Mouse (Mus musculus): ENCODE results near the gene Ifit1bl1.
A peak's percentile ranks its signal among the peaks of the same experiment; 100 is the strongest.
"Not testable (repeated sequence)": the region's sequence is repeated elsewhere in the genome, so short reads cannot be mapped to it uniquely, and the experiment has no call there.

Ifit1bl1 gene

GRCm38 (mm10) chr19:34587898-34588692 lies 13.7 kb downstream of the Ifit1bl1 start:
- DNase-seq: not testable (repeated sequence)

- DNase-seq: not testable (repeated sequence)
Measured at GRCm38 (mm10) chr19:34585740-34586458, 15.9 kb downstream of the Ifit1bl1 start.

GRCm38 (mm10) chr19:34583126-34583766 lies 18.5 kb downstream of the Ifit1bl1 start, which contains the start of gene Ifit3:
Ifit3 (plus strand) TSS chr19:34583531.
- DNase-seq: not testable (repeated sequence)

- DNase-seq: not testable (repeated sequence)
Measured at GRCm38 (mm10) chr19:34582696-34583095, 19.1 kb downstream of the Ifit1bl1 start.

GRCm38 (mm10) chr19:34577121-34577520 lies 24.6 kb downstream of the Ifit1bl1 start:
- DNase-seq: no peak

- DNase-seq: no peak
Measured at GRCm38 (mm10) chr19:34573650-34574049, 28.1 kb downstream of the Ifit1bl1 start.

DNA sequence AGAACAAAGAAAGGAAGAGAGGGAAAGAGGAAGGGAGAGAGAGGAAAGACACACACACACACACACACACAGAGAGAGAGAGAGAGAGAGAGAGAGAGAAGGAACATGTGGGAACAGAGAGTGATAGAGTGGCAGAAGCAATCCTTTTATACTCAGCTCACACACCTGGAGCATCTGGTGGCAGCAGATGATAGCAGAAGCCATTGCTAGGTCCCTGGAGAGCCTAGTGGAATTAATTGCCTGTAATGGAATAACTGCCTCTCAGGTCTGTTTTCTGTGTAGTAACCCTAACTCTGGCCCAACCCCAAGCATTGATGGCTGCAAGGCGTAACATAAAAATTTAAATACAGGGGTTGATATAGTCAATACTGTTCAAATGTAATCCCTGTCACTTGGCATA lies 30.7 kb downstream of the Ifit1bl1 start:
- no peak for DNase-seq

DNA sequence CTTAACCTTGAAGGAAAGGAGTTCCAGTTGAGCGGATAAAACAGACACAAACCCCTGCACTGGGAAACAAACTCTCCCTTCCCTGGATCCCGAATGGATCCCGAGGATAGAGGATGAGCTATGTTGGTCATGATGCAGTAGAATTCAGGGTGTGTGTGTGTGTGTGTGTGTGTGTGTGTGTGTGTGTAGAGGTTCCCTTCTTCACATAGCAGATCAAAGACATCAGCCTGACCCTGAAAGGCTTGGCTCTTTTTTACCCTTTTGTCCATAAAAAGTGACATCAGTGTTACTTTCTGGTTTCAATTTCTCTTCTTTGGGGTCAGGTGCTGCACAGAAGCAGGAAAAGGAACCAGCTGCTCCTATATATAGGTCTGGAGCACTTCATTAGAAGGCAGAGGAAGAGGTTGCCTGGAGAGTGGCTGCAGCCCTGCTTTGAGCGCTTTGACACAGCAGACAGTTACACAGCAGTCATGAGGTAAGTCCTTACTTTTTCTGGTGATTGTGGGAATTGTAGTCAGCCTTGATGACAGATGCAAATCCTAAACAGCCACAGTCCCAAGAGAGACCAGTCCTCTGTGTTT lies 31.8 kb downstream of the Ifit1bl1 start:
- no peak for DNase-seq

GRCm38 (mm10) chr19:34568988-34569895 lies 32.5 kb downstream of the Ifit1bl1 start:
- DNase-seq: no peak

DNA sequence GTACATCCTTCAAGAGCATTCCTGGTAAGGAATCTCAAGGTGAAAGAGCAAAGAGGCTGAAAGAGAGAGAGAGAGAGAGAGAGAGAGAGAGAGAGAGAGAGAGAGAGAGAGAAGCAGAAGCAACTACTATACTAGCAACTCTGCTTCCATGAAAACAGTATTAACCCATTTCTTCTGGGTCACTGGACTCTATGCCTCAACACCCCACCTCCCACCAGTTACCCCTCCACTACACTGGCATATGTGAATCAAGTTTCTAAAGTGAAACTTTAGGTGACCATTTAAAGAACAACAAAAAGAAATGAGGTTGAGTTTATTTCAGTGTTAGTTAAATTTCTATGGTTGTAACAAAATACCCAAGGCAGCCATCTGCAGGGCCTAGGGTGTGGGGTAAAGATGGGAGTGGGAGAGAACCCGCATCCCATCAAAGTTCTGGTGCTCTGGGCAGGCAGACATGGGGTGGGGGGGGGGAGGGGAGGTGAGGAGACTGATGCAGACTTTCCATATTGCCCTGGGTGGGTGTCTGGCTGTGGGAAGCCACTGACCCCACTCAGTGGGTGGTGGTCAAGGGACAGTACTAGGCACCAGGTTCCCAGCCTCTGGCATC lies 35.5 kb downstream of the Ifit1bl1 start:
- DNase-seq: no peak

GRCm38 (mm10) chr19:34562556-34562955 lies 39.2 kb downstream of the Ifit1bl1 start:
- no peak for DNase-seq

DNA sequence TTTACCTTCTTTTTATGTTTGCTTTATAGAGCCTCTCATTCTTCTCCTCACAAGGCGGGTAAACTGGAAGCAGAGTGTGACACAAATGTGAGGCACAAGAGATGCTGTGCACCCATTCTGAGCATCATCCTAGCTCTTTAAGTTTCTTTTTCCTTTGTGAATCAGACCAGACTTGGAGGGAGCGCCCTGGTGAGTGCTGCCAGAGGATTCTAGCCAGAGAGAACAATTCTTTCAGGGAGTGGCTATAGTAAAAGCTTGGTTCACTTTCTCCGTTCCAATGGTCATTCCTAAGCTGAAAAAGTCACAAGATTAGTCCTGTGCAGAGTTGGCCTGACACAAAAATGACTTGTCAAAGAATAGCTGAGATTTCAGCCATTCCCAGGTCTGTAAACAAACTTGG lies 45.1 kb downstream of the Ifit1bl1 start:
- DNase-seq: no peak

- DNase-seq: no peak
Measured at GRCm38 (mm10) chr19:34554061-34554460, 47.7 kb downstream of the Ifit1bl1 start.

GRCm38 (mm10) chr19:34553522-34553921 lies 48.2 kb downstream of the Ifit1bl1 start:
- no peak for DNase-seq

GRCm38 (mm10) chr19:34553021-34553420 lies 48.7 kb downstream of the Ifit1bl1 start:
- DNase-seq: no peak

- DNase-seq: no peak
Measured at GRCm38 (mm10) chr19:34551981-34552380, 49.8 kb downstream of the Ifit1bl1 start.

GRCm38 (mm10) chr19:34550534-34551223 lies 51.1 kb downstream of the Ifit1bl1 start, which contains the start of gene Ifit2:
Ifit2 (plus strand) TSS chr19:34550694.
- DNase-seq: peak; percentile 77

GRCm38 (mm10) chr19:34550205-34550533 lies 51.6 kb downstream of the Ifit1bl1 start:
- no peak for DNase-seq

DNA sequence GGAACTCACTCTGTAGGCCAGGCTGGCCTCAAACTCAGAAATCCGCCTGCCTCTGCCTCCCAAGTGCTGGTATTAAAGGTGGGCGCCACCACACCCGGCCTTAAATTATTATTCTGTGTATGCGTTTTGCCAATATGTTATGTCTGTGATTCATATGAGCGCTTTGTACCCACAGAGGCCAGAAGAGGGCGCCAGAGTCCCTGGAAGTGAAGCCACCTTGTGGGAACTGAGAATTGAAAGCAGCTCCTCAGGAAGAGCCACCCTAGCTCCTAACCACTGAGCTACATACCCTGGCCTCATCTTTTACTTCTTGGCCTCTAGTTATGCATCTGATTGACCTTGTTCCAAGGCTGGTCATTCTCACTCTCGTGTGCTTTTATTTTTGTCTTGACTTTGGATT lies 53.8 kb downstream of the Ifit1bl1 start:
- DNase-seq: peak; percentile 66

- no peak for DNase-seq
Measured at GRCm38 (mm10) chr19:34546211-34546610, 55.5 kb downstream of the Ifit1bl1 start.

Data from right cerebral cortex, adult 18-20 months (tissue).